Mouse (Mus musculus) left cerebral cortex, postnatal 25 days (tissue): Measurements from ENCODE around the gene Dtnb. TPM values are rescaled to one million over a fixed set of nuclear protein-coding genes. Genes with fewer than 3 reads are reported as not detected.
A peak's percentile ranks its signal among the peaks of the same experiment; 100 is the strongest.

Experiments used
- DNase-seq, 2 experiments: peaks; one replicate each; pipeline ENCODE4 v3.0.0; 2022; ENCODE audit warnings: low spot score in 2 of 2, mixed read lengths in 1 of 2
- intact Hi-C: fragments of 180-260 bp; cut with DNase I; formaldehyde crosslinking; loops from one replicate; pipeline ENCODE4 v1.15.1; 2025
- total RNA-seq, 2 experiments: library from RNA; stranded (reverse); gene quantifications; 2 replicates each; pipeline ENCODE4 v1.2.3; 2021

The Dtnb gene
- total RNA-seq, 2 experiments from 2014 or later = 105 to 112 TPM

DNA sequence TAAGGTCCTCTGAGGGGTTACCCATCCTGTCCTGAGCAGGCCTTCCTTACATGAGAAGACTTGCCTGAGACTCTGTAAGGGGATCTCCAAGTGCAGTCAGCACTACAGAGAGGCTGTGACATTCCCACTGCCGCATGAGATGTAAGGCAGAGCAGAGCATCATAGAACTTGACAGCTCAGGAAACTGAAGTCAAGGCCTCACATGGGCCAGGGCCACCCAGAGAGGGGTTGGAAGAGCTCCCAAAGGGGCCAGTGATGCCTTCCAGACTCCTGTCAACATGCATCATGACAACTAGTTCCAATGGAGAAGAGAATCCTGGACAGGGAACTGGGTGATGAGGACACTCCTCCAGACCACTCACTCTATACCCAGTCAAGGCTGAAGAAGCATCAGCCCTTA, 215.4 kb downstream of the Dtnb start:
- no peak for DNase-seq
- intact Hi-C loops = no loop called here

DNA sequence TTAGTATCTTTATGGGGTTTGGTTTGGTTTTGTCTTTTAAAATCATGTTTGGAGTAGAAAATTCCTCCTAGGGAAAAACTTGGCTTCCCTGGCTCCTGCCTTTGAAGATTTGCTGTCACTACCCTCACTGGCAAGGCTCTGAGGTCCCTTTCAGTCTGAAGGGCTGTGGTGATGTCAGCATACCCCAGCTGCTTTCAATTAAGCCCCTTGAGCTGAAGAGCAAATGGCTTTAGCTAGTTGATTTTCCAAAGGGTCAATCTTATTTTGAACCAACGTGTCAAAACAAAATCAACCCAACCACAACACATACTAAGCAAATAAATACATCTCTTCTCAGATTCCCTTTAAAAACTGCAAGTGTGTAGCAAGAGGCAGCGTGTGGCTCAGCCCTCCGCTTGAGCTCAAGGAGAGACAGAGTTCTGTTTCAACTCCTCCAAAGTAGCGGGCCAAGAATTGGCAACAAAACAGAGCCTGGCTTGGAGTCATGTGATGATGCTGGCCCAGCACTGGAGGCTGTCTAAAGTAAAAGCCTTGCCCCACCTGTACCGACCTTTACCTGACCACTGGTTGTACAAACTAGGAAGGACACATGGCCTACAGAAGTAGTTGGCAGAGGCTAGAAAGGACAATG, 216.4 kb downstream of the Dtnb start:
- peak in 1 of 2 experiments; percentile 41 for DNase-seq
- intact Hi-C loops = no loop called here

DNA sequence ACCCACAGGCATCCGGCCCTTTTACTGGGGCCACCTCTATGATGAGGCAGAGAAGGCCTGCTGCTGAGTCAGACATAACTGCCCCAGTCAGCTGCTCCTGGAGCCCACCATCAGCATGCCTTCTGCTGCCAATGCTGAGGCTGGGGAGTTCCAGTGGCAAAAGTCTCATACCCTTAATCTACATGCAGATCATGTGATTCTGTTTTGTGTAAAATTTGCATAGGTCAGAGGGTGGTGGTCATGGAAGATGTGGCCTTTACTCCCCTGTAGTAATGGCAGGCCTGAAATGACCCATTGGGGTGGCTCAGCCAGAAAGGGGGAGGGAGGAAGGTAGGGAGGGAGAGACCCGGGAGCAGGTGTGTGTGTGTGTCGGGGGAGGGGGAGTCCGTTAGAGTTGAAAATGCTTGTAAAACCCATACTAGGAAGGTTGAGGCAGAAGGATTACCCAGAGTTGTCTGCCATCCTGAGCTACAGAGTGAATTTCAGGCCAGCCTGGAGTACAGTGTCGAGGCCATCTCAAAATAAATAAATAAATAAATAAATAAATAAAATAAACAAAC, 217.5 kb downstream of the Dtnb start:
- intact Hi-C loops = loop anchor here (5.0 kb wide), 1 partner anchor 92 kb away; no protein-coding TSS in a partner anchor
- no peak for DNase-seq

DNA sequence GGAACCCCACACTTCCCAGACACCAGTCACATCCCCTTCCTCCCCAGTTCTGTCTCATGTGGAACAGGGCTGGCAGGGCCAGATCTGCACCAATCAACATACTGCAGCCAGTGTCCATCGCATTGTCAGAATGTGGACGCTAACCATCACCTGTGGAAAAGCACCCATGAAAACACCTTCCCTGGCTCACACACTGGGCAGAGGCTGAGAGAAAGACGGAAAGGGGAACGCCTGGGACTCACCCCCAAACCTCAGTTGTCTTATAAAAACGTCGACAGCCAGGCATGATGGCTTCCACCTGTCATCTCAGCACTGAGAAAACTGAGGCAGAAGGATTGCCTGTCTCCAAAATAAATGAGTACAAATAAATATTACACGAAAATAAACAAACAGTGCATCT, 219.1 kb downstream of the Dtnb start:
- intact Hi-C loops = loop anchor here (5.0 kb wide), 1 partner anchor 94 kb away; no protein-coding TSS in a partner anchor
- DNase-seq = no peak

DNA sequence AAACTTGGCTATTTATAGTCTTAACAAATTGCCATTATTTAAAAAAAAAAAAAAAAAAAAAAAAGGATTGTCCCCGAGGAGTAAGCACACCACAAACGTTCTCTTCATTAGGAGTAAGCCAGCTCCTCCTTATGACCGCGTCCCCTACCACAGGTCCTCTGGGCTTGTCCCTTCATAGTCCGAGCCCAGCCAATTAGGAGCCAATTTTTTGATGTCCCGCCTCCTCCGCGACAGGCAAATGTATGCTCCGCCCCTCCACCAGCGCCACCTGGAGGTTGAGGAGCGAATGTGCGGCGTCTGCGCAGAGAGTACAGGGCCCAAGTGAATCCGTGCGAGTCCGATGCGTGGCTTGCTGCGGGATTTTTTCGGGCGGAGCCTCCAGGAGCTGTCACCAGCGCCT, 219.6 kb downstream of the Dtnb start:
- intact Hi-C loops = loop anchor here (5.0 kb wide), 1 partner anchor 94 kb away; no protein-coding TSS in a partner anchor
- peak; percentile 95 to 98 for DNase-seq

DNA sequence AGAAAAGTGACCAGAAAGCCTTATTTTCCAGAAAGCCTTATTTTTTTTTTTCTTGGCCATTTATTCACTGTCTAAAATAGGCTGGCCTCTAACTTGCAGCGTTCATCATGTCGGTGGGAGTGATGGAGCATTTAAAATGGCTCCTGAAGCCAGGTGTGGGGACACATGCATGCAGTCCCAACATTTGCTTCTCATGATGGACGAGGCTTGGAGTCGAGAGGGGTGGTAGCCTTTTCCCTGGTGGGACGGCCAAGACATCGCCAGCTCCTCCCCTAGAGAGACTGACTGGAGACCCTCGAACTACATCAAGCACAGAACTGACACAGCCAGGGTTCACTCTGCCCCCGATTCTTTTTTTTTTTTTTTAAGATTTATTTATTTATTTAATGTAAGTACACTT, 220.1 kb downstream of the Dtnb start:
- intact Hi-C loops = loop anchor here (5.0 kb wide), 1 partner anchor 95 kb away; no protein-coding TSS in a partner anchor
- no peak for DNase-seq

DNA sequence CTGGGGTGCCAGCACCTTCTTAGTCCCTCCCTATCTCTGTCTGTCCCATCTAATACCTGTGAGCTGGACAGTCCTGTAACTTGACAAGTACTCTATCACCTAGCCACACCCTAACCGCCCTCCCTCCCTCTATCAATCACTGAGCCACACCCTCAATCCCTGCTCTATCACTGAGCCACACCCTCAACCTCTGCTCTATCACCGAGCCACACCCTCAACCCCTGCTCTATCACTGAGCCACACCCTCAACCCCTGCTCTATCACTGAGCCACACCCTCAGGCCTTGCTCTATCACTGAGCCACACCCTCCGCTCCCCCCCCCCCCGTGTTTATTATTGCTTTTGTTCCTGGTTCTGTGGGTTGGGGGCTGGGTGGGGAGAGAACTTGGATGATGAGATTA, 223.4 kb downstream of the Dtnb start:
- no peak for DNase-seq
- intact Hi-C loops = no loop called here

DNA sequence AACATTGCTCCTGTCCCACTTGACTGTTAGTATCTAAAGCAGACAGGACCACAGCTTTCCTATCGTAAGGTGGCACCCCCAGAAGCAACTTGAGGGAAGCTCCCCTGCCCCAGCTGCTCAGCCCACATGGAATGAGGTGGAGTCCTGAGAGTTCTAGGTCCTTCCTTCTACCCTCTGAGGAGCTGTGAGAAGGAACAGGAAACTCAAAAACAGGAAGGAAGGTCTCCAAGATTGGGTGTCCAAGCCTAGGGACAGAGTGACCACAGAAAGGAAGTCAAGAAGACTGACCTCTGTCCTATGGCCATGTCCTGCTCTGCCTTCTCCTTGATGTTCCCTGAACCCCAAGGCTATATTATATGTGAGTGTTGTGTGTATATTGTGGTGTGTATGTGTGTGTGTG, 227.4 kb downstream of the Dtnb start:
- DNase-seq = no peak
- intact Hi-C loops = no loop called here

DNA sequence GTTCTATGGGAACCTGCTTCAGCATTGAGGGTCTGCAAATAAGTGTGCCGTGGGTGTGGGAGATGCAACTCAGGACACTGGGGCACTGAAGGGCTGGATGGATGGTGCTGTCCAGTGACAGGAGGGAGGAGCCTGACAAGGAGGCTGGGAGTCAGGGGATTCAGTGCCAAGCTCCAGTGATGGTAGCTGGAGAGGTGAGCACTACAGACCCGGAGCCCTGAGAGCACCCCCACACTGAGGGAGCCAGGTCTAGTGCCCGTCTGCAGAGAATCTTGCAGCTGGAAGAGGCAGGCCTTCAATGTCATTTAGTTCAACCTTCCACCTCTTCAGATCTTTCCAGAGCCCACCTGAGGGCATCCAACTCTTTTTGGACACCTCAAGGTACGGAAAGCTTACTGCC, 233.7 kb downstream of the Dtnb start, which contains the start of gene Dnmt3a:
Gene Dnmt3a (plus strand): TSS at position 156 of the 400 bp plus-strand sequence.
- intact Hi-C loops = loop anchor here (2.0 kb wide), 2 partner anchors 29 to 65 kb away; no protein-coding TSS in a partner anchor

DNA sequence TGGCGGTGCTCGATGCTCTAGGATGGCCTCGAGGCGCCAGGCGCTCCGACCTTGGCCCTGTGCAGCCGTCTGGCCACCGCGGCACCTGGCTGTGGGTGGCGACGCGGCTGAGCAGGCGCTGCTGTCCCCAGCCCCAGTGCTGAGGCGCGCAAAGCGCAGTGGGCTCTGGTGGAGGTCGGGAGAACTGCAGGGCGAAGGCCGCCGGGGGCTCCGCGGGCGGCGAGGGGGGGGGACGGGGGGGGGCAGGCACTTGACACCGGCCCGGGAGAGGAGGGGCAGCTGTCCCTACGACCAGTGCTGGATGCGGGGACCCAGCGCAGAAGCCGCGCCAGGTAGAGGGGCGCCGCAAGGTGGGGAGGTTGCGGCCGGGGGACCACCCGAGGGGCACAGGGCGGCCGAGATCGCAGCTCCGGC, 234.1 kb downstream of the Dtnb start:
- intact Hi-C loops = loop anchor here (2.0 kb wide), 2 partner anchors 29 to 65 kb away; no protein-coding TSS in a partner anchor
- DNase-seq = peak; percentile 63 to 66

More for the DNA sequence above, 233.7 kb downstream of the Dtnb start, which contains the start of gene Dnmt3a:
- no peak for DNase-seq

DNA sequence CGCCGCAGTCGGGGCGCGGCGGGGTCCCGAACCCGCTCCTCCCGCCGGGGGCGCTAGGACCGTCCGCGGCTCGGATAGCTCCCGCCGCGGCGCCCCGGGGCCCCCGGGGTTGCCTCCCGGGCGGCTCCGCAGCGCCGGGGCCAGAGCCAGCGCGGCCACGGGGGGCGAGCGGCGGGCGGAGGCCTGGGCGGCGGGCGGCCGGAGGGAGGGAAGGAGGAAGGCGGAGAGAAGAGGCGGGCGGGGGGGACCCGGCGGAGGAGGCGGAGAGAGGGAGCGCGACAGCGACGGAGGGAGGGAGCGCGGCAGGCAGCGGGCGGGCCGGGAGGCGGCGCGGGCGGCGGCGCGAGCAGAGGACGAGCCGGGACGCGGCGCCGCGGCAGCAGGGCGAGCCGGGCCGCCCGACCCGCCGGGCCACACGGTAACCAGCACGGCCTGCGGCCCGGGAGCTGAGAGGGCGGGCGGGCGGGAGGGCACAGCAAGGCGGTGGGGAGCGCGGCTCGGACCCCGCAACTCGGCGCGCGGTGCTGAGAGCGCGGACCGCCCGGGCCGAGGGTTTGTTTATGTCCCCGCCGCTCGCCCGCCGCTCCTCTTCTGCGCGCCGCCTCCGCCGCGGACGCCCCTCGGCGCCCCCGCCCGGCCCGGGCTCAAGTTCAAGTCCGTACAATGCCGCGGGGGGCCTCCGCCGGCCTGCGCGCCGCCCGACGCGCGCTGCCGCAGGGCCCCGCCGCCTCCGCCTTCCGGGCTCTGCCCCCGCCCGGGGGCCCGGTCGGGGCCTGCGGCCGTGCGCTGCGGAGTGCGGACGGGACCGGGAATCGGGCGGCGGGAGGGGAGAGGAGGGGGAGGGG, 234.7 kb downstream of the Dtnb start:
- intact Hi-C loops = loop anchor here (2.0 kb wide), 2 partner anchors 28 to 64 kb away; no protein-coding TSS in a partner anchor
- peak; percentile 61 to 73 for DNase-seq

DNA sequence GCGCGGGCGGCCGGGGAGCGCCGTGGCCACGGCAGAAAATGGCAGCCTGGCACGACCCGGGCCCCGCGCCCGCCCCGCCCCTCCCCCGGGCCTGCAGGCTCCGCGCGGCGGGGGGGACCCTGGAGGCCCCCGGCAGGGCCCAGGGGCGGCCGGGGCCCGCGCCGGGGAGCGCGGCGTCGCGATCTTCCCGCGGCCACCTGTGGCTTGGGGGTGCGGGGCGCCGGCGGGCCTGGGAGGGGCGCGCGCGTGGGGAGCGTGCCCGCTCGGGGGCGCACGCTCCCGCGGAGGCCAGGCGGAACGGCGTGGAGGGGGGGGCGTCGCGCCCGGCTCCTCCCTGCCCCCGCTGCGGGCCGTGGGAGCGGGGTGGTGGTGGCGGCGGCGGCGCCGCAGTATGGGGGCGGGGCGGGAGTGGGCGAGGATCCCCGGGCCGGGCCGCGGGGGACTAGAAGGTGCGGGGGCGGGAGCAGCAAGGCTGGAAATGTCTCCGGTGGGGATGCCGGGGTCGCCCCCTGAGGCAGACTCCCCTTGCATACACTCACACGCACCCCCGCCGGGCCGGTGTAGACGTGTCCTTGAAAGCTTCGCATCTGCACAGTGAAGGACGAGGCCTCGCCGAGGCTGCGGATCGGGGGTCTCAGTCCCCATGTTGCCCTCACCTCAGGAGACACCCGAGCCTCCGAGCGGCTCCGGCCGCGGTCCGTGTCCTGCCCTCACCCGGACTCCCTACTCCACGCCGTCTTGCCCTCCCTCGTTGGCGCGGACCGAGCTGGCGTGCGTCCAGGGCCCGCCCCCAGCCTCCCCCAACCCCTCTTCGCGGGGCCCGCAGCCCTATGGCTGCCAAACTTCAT, 235.6 kb downstream of the Dtnb start:
- DNase-seq = peak; percentile 57 to 75
- intact Hi-C loops = loop anchor here (2.0 kb wide), 2 partner anchors 27 to 63 kb away; no protein-coding TSS in a partner anchor

DNA sequence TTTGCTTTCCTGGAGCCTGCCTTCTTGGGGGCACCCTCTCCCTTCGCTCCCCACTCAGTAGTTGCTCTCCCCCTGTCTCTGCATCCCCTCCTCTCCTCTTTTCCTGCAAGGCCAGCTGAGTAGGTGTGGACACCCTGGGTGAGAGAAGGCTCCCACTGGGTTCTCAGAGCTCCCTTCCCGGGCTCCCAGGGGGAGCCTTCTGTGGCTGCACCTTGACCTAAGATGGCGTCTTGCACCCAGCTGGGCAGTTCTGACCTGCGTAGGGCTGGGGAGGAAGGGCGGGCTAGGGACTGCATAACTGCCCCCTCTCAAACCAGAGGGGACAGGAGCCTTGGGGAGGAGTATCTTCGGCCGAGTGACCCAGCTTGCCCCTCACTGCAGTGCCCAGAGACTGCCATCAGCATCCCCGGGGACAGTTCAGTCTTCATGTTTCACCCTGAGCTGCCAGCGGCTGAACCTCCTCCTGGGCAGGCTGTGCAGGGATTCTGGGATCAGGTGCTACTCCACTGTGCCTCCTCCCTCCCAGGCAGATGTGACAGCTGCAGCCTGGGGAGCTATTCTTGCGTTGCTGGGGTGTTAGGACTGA, 236.3 kb downstream of the Dtnb start:
- intact Hi-C loops = no loop called here
- no peak for DNase-seq

DNA sequence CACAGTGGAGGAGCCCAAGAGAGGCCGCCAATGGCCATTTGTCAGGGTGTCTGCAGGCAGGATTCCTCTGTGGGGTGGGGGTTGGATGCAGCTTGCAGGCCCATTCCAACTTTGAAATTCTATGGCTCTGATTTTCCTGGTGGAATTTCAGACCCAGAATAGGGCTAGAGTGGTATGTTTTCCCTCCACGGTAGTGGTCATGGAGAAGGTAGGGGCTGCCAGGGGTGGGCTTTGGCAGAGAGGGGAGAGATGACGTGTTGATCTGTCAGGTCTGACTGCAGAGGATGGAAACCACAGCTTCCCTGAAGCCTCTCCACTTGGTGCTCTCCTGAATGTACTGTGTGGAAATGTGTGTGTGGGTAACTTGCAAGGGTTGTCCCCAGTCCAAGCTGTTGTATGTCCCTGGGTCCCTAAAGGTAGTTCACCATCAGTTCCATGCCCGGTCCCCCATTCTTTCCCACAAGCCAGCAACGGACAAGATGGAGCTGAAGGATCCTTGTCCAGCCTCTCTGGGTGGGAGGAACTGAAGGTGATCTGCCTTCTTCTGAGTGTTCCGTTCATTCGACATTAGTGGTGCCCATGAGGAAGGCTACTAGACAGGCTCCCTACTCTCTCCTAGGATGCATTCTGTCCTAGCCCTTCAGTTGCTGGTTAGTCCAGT, 237.5 kb downstream of the Dtnb start:
- DNase-seq = no peak
- intact Hi-C loops = no loop called here

DNA sequence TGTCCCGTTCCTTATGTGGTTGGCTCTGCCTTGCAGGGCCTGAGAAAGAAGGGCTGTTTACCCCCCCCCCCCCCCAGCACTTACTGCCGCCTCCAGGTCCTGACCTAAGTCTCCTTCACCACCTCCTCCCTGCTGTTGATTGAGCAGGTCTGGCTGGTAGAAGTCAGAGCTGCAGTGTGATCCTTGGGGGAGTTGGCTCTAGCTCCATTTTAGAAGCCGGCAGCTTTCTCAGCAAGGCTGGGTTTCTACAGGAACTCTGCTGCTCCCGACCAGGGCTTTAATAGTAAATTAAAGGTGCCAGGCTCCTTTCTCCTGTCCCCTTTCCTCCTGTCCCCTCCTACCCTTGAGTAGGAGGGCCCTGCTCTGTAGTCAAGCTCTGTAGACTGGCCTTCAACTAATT, 238.3 kb downstream of the Dtnb start:
- DNase-seq = no peak
- intact Hi-C loops = no loop called here

DNA sequence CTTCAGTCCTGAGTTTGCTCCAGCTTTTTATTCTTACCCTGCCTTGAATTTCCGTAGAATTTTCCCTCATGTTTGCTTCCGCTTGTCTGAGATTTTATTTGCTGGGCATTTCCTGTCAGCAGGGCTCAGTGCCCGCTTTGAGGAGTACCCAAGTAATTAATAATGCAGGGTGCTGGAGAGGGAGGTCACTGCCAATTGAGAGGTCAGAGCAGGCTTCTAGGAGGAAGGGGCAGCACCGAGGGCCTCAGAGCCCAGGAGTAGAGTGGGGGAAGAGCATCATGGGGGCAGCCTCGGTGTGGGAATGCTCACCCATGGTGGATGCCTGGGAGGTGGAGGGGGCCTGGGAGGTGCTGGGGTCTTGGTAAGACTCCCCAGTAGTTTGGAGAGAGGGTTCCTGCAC, 239.4 kb downstream of the Dtnb start:
- intact Hi-C loops = no loop called here

DNA sequence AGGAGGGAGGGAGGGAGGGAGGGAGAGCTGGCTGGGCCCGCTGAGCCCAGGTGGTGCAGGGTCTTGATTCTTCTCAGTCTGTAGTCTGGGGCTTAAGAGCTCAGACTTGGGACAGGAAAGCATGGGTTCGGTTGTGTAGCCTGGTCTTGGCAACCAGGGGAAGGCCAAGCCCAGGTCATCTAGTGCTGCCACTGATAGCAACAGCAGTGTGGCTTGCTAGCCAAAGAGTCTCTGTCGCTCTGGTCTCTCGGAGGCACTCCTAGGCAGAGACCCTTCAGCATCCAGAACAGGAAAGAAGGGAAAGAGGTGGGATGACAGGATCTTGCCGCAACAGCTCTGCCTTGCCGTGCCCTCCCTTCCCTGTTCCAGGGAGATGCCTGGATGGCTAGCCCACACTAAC, 240.1 kb downstream of the Dtnb start:
- intact Hi-C loops = no loop called here
- no peak for DNase-seq

More for the DNA sequence above, 239.4 kb downstream of the Dtnb start:
- DNase-seq = no peak

DNA sequence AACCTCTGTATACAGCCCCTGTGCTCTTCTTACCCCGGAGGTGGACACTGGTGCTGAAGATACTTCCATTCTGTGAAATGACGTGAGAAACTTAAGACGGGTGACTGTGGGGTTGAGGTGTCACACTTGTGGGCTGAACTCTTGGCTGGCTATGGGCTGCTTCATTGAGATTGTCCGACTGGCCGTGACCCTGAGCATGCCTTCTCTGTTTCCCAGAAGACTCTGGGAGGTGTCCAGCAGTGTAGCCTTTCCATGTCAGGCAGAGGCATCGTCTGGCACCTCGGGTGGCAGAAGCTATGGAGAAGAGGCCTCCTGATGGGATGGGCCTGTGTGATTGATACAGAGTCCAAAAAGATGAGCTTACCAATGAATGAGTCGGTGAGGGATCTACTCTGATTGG, 241.0 kb downstream of the Dtnb start:
- intact Hi-C loops = no loop called here
- no peak for DNase-seq
